Mouse (Mus musculus) CH12.LX (cell line): Measurements from ENCODE around the gene Map2k5. TPM values are rescaled to one million over a fixed set of nuclear protein-coding genes. Genes with fewer than 3 reads are reported as not detected.

ENCODE experiments used
- DNase-seq: peaks from one replicate; pipeline ENCODE4 v3.0.0-alpha.2; 2013; ENCODE audit errors: extremely low read depth
- H3K27ac ChIP-seq: 2 replicates; pipeline ENCODE4 v1.5.1; 2012; ENCODE audit warnings: low read depth, mild to moderate bottlenecking, control low read depth, moderate library complexity; ENCODE audit not compliant: insufficient read depth
- H3K27me3 ChIP-seq: replicated peaks from 2 replicates; pipeline ENCODE3; 2012; ENCODE audit warnings: inconsistent platforms
- H3K36me3 ChIP-seq, 2 experiments: replicated peaks in 1 of 2; 2 replicates each; pipeline versions ENCODE3 to v1.6.1; 2012; ENCODE audit warnings: inconsistent platforms in 1 of 2, low read length in 1 of 2, mild to moderate bottlenecking in 1 of 2, mixed read lengths in 1 of 2, moderate library complexity in 1 of 2; ENCODE audit not compliant: control insufficient read depth in 1 of 2, insufficient read depth in 1 of 2
- H3K4me1 ChIP-seq, 2 experiments: 2 replicates each; pipeline ENCODE4 v1.6.1; 2012; ENCODE audit warnings: inconsistent platforms in 1 of 2, moderate library complexity in 1 of 2; ENCODE audit not compliant: insufficient read depth in 2 of 2, control insufficient read depth in 1 of 2
- H3K4me2 ChIP-seq: 2 replicates; pipeline ENCODE4 v1.6.1; 2012; ENCODE audit warnings: low read depth, mild to moderate bottlenecking, control low read depth; ENCODE audit not compliant: poor library complexity, insufficient read depth, severe bottlenecking
- H3K4me3 ChIP-seq, 3 experiments: fragments of 150-350 bp in 1 of 3; sonication (generic) in 1 of 3; replicated peaks in 1 of 3; 2 replicates each; pipeline versions ENCODE3 to v1.5.1; 2011 to 2012; ENCODE audit warnings: low read depth in 2 of 3, low read length in 2 of 3, mild to moderate bottlenecking in 2 of 3, moderate library complexity in 2 of 3, control low read depth in 1 of 3, improper control_type of control experiment in 1 of 3, inconsistent platforms in 1 of 3, mixed read lengths in 1 of 3; ENCODE audit not compliant: poor library complexity in 1 of 3
- H3K79me2 ChIP-seq: replicated peaks from 2 replicates; pipeline ENCODE4 v1.6.1; 2012; ENCODE audit warnings: mild to moderate bottlenecking, moderate library complexity; ENCODE audit not compliant: control insufficient read depth, poor library complexity, insufficient read depth, severe bottlenecking; ENCODE audit errors: extremely low read depth
- H3K9ac ChIP-seq: 2 replicates; pipeline ENCODE4 v1.6.1; 2012; ENCODE audit warnings: low read depth, mild to moderate bottlenecking, control low read depth, moderate library complexity; ENCODE audit not compliant: insufficient read depth
- H3K9me3 ChIP-seq: replicated peaks from 2 replicates; pipeline ENCODE3; 2012; ENCODE audit warnings: low read length, inconsistent platforms, mixed read lengths
- CHD1 ChIP-seq: IDR thresholded peaks from 2 replicates; pipeline ENCODE4 v1.6.1; 2012; ENCODE audit warnings: low read depth, low read length, improper control_type of control experiment, inconsistent platforms
- CHD2 ChIP-seq: IDR thresholded peaks from 2 replicates; pipeline ENCODE4 v1.6.1; 2011; ENCODE audit warnings: low read length, improper control_type of control experiment
- CTCF ChIP-seq, 2 experiments: IDR thresholded peaks in 1 of 2; conservative IDR thresholded peaks in 1 of 2; 2 replicates each; pipeline ENCODE4 v1.5.1; 2011 to 2012; ENCODE audit warnings: low read depth in 2 of 2, low read length in 2 of 2, improper control_type of control experiment in 1 of 2, inconsistent platforms in 1 of 2, mild to moderate bottlenecking in 1 of 2, moderate library complexity in 1 of 2
- E2F4 ChIP-seq: IDR thresholded peaks from 2 replicates; pipeline ENCODE4 v1.6.1; 2011; ENCODE audit warnings: low read depth, low read length, improper control_type of control experiment; ENCODE audit not compliant: insufficient replicate concordance
- EP300 ChIP-seq: IDR thresholded peaks from 2 replicates; pipeline ENCODE4 v1.6.1; 2011; ENCODE audit warnings: low read length, improper control_type of control experiment
- ETS1 ChIP-seq: conservative IDR thresholded peaks from 2 replicates; pipeline ENCODE4 v1.6.1; 2012; ENCODE audit warnings: low read depth, mild to moderate bottlenecking, inconsistent platforms, low read length, improper control_type of control experiment, moderate library complexity
- GABPA ChIP-seq: IDR thresholded peaks from 2 replicates; pipeline ENCODE4 v1.6.1; 2012; ENCODE audit warnings: low read depth, low read length, improper control_type of control experiment, inconsistent platforms; ENCODE audit not compliant: insufficient replicate concordance
- IRF4 ChIP-seq: IDR thresholded peaks from 2 replicates; pipeline ENCODE4 v1.6.1; 2014; ENCODE audit warnings: low read depth, mild to moderate bottlenecking, inconsistent platforms, low read length, improper control_type of control experiment
- MAFK ChIP-seq: IDR thresholded peaks from 2 replicates; pipeline ENCODE4 v1.6.1; 2011; ENCODE audit warnings: low read length, improper control_type of control experiment; ENCODE audit not compliant: insufficient replicate concordance
- MAX ChIP-seq: IDR thresholded peaks from 2 replicates; pipeline ENCODE4 v1.6.1; 2011; ENCODE audit warnings: low read length, improper control_type of control experiment
- MYC ChIP-seq: IDR thresholded peaks from 2 replicates; pipeline ENCODE4 v1.6.1; 2011; ENCODE audit warnings: low read depth, mild to moderate bottlenecking, improper control_type of control experiment, low read length
- NELFE ChIP-seq: IDR thresholded peaks from 2 replicates; pipeline ENCODE4 v1.6.1; 2011; ENCODE audit warnings: low read depth, low read length, improper control_type of control experiment
- NRF1 ChIP-seq: IDR thresholded peaks from 2 replicates; pipeline ENCODE4 v1.6.1; 2014; ENCODE audit warnings: low read depth, mild to moderate bottlenecking, inconsistent platforms, low read length, improper control_type of control experiment, moderate library complexity
- PAX5 ChIP-seq: IDR thresholded peaks from 2 replicates; pipeline ENCODE4 v1.6.1; 2012; ENCODE audit warnings: low read length, inconsistent platforms, mixed read lengths
- SIN3A ChIP-seq: IDR thresholded peaks from 2 replicates; pipeline ENCODE4 v1.6.1; 2012; ENCODE audit warnings: low read length, improper control_type of control experiment, inconsistent platforms
- SMC3 ChIP-seq: IDR thresholded peaks from 2 replicates; pipeline ENCODE4 v1.6.1; 2011; ENCODE audit warnings: low read depth, low read length, improper control_type of control experiment
- TCF12 ChIP-seq: IDR thresholded peaks from 2 replicates; pipeline ENCODE4 v1.6.1; 2014; ENCODE audit warnings: low read depth, mild to moderate bottlenecking, inconsistent platforms, low read length, improper control_type of control experiment
- UBTF ChIP-seq: IDR thresholded peaks from 2 replicates; pipeline ENCODE4 v1.6.1; 2012; ENCODE audit warnings: low read depth, mild to moderate bottlenecking, inconsistent platforms, low read length, improper control_type of control experiment, moderate library complexity
- USF2 ChIP-seq: conservative IDR thresholded peaks from 2 replicates; pipeline ENCODE4 v1.6.1; 2011; ENCODE audit warnings: low read depth, low read length, improper control_type of control experiment
- ZKSCAN1 ChIP-seq: IDR thresholded peaks from 2 replicates; pipeline ENCODE4 v1.6.1; 2012; ENCODE audit warnings: low read depth, inconsistent platforms, low read length, improper control_type of control experiment, borderline replicate concordance
- ZNF384 ChIP-seq: IDR thresholded peaks from 2 replicates; pipeline ENCODE4 v1.6.1; 2012; ENCODE audit warnings: low read depth, low read length, improper control_type of control experiment, inconsistent platforms
- dilution Hi-C: fragments of 300-500 bp; cut with MboI; formaldehyde crosslinking; loops from 2 replicates; pipeline ENCODE4 v1.14.3; 2020; ENCODE audit warnings: low sequenced_read_pairs; ENCODE audit not compliant: extremely low pct_unique_long_range_greater_than_20kb, extremely low pct_ligation_motif_present
- in situ Hi-C: fragments of 300-500 bp; cut with MboI; formaldehyde crosslinking; loops from 3 replicates; pipeline ENCODE4 v1.14.3; 2019; ENCODE audit warnings: low sequenced_read_pairs, low pct_ligation_motif_present, low pct_unique_long_range_greater_than_20kb, mixed read lengths
- polyA plus RNA-seq: library from polyadenylated mRNA; unstranded; fragments of >175 nt; gene quantifications from 2 replicates; pipeline ENCODE4 v1.2.1, GENCODE M21; 2012; ENCODE audit warnings: low read depth; ENCODE audit not compliant: insufficient read length
- total RNA-seq, 2 experiments: library from RNA; depleted of rRNA; stranded (reverse); fragments of 300-350 nt in 1 of 2; fragments of >200 nt in 1 of 2; gene quantifications; 2 replicates each; pipeline ENCODE4 v1.2.3; 2012 to 2014

Gene Map2k5
- total and polyA plus RNA-seq, 3 experiments = 10.8 to 22.6 (median 11.2) TPM

DNA sequence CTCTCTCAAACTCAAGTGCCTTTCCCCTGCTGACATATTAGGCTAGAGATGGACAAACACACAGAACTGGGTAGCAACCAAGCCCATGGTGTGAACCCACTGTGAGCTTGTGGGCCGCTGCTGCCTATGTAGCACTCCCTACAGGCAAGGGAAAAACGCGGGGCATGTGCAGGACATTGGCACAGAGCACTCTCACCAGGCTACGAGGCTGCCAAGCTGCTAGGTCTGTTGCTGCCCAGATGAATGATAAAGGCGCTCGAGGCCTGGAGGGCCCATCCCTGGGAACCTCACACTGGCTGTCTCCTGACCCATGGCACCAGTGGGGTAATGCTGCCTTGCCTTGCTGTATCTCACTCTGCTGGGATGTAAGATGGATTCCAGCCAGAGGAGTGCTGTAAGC lies 31.7 kb downstream of the Map2k5 start:
- Histone ChIP-seq H3K27ac (no peak overlapping the region), H3K36me3 (peaks cover 4 to 45% of the 10 kb centered on the region in 2 experiments), H3K4me1 (peaks cover 0 to 28% of the 10 kb centered on the region in 2 experiments; a peak in 2 of 4 replicates), H3K9ac (no peak overlapping the region), H3K9me3 (no peaks in the 10 kb centered on the region), H3K4me2 (no peak overlapping the region), H3K4me3 (no peak overlapping the region), H3K27me3 (no peaks in the 10 kb centered on the region), H3K79me2 (no peaks in the 10 kb centered on the region)
- TF ChIP-seq TCF12 (no peak), EP300 (no peak), MYC (no peak), MAFK (no peak), SIN3A (no peak), GABPA (no peak), ZKSCAN1 (no peak), CHD1 (no peak), NELFE (no peak), PAX5 (no peak), IRF4 (no peak), UBTF (no peak), CHD2 (no peak), E2F4 (no peak), ZNF384 (no peak), CTCF (conservative IDR thresholded peaks at IDR 0.05 in 1 of 2, IDR thresholded peaks at IDR 0.05 in 1 of 2; ENCODE audit: low read depth in 2 of 2, low read length in 2 of 2) (no peak), ETS1 (no peak), NRF1 (no peak)
- no peak for DNase-seq
- in situ Hi-C loops = no loop called here
- dilution Hi-C loops = no loop called here

GRCm38 (mm10) chr9:63341761-63342160 lies 35.9 kb downstream of the Map2k5 start:
- Histone ChIP-seq H3K4me1 (peaks cover 0 to 8% of the 10 kb centered on the region in 2 experiments; a peak in 1 of 4 replicates), H3K4me3 (no peak overlapping the region), H3K9ac (no peak overlapping the region), H3K79me2 (no peaks in the 10 kb centered on the region), H3K27me3 (no peaks in the 10 kb centered on the region), H3K36me3 (peaks cover 5 to 56% of the 10 kb centered on the region in 2 experiments), H3K9me3 (no peaks in the 10 kb centered on the region), H3K27ac (no peak overlapping the region), H3K4me2 (no peak overlapping the region)
- dilution Hi-C loops (no loop called here), in situ Hi-C loops (no loop called here)
- peak; percentile 11 for DNase-seq
- TF ChIP-seq USF2 = no peak
- TF ChIP-seq MAX = no peak
- peak; percentile 6; the same call in 1 of the 2 replicates for TF ChIP-seq SMC3
